Mouse (Mus musculus) G1E (cell line): ENCODE results near the gene Pde6d. TPM values are rescaled to one million over a fixed set of nuclear protein-coding genes. Genes with fewer than 3 reads are reported as not detected.

Experiments
- ATAC-seq: 2 replicates; pipeline ENCODE4 v1.8.0; 2016; ENCODE audit warnings: mild to moderate bottlenecking; ENCODE audit not compliant: insufficient number of reproducible peaks, poor library complexity, low FRiP score, severe bottlenecking; ENCODE audit errors: extremely low read depth
- DNase-seq: peaks from one replicate; pipeline ENCODE4 v3.0.0; 2012; ENCODE audit warnings: low spot score
- H3K27me3 ChIP-seq: 2 replicates; pipeline ENCODE4 v1.6.1; 2012; ENCODE audit warnings: mild to moderate bottlenecking, low read length, inconsistent platforms; ENCODE audit not compliant: insufficient read depth
- H3K36me3 ChIP-seq: replicated peaks from 2 replicates; pipeline ENCODE3; 2012; ENCODE audit warnings: mild to moderate bottlenecking, inconsistent platforms
- H3K4me1 ChIP-seq: 2 replicates; pipeline ENCODE4 v1.6.1; 2012; ENCODE audit warnings: low read depth, low read length, inconsistent platforms, mixed read lengths; ENCODE audit not compliant: insufficient read depth
- H3K4me3 ChIP-seq: 2 replicates; pipeline ENCODE4 v1.5.1; 2012; ENCODE audit warnings: low read depth, mild to moderate bottlenecking, inconsistent platforms, low read length, moderate library complexity, mixed read lengths
- H3K9me3 ChIP-seq: replicated peaks from 2 replicates; pipeline ENCODE4 v1.6.1; 2012; ENCODE audit warnings: inconsistent platforms
- CTCF ChIP-seq: IDR thresholded peaks from 2 replicates; pipeline ENCODE4 v1.5.1; 2012; ENCODE audit warnings: low read depth, low read length, inconsistent platforms, mixed read lengths
- GATA1 ChIP-seq: IDR thresholded peaks from 2 replicates; pipeline ENCODE4 v1.6.1; 2012; ENCODE audit warnings: borderline replicate concordance, low read length, inconsistent platforms, mixed read lengths
- GATA2 ChIP-seq: IDR thresholded peaks from 2 replicates; pipeline ENCODE4 v1.6.1; 2012; ENCODE audit warnings: low read depth, low read length, inconsistent platforms, borderline replicate concordance
- POLR2AphosphoS5 ChIP-seq: IDR thresholded peaks from 2 replicates; pipeline ENCODE4 v1.6.1; 2012; ENCODE audit warnings: low read depth, low read length, inconsistent platforms; ENCODE audit not compliant: insufficient replicate concordance
- TAL1 ChIP-seq: conservative IDR thresholded peaks from 2 replicates; pipeline ENCODE4 v1.6.1; 2012; ENCODE audit warnings: low read depth, low read length, inconsistent platforms, mixed read lengths
- polyA plus RNA-seq: library from polyadenylated mRNA; stranded (reverse); fragments of >175 nt; gene quantifications from 2 replicates; pipeline ENCODE4 v1.2.3, GENCODE M21; 2012
- total RNA-seq, 2 experiments: library from RNA; stranded (forward) in 1 of 2; stranded (reverse) in 1 of 2; fragments of 200-1000 nt in 1 of 2; fragments of >200 nt in 1 of 2; fragmentation: Nextera tagmentation in 1 of 2; gene quantifications; 2 replicates each; pipeline ENCODE4 v1.2.3; 2014 to 2017

Gene Pde6d
- total and polyA plus RNA-seq, 3 experiments = 21.8 to 82.7 (median 72.3) TPM

GRCm38 (mm10) chr1:86528571-86529180 is 53.8 kb downstream of the Pde6d start:
- Histone ChIP-seq H3K4me3 (peak overlapping the region; percentile 90), H3K9me3 (peaks cover 5% of the 10 kb centered on the region), H3K27me3 (no peaks in the 10 kb centered on the region), H3K4me1 (peaks cover 61% of the 10 kb centered on the region), H3K36me3 (peaks cover 54% of the 10 kb centered on the region)
- DNase-seq (no peak), ATAC-seq (no peak)
- TF ChIP-seq TAL1 (no peak), POLR2AphosphoS5 (peak; percentile 92)

DNA sequence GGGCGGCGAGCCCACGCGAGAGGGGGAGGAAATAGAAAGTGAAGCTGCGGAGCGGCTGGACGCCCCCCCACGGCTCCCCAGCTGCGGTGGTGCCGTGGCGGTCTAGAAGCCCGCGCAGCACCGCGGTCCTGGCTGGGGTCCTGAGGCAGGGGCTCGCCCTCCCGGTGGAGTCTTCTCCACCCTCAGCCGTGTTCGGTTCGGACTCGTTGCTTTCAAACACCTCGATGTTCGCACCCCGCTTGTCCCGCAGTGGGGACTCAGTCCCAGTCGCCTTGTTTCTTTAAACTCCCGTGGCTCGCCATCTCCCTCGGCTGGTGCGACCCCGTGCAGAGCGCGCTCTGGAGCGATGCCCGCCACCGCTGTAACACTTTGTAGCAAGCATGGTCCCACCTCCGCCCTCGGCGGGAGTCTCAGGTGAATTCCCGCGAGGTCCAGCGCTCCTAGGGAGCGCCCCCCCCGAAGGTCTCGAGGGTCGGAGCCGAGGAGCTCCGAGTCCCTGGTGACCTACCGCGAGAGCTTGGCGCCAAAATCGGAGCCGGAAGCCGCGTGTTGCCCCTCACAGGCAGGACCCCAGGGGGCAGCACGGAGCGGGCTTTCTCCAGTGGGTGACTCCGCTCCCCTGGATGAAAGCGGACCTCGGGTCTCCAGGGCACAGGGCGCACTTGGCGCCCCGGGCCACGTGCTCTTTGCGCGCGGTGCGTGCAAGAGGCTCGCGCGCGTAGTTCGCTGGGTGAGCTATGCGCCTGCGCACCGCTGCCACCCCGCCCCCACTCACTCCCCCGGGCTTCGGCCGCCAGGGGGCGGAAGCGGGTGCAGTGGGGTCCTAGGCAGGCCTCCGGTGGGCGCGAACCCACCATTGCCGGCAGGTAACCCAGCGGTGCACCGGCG is 54.6 kb downstream of the Pde6d start:
- H3K4me3 ChIP-seq = peak overlapping the region; percentile 90
- ATAC-seq (peak; percentile 2; the same call in 1 of the 2 replicates), DNase-seq (peak; percentile 96)
- H3K4me1 ChIP-seq = peaks cover 67% of the 10 kb centered on the region
- H3K9me3 ChIP-seq = no peaks in the 10 kb centered on the region
- no peak for TF ChIP-seq GATA1
- peak; percentile 66 for TF ChIP-seq CTCF
- TF ChIP-seq TAL1 = no peak
- peak; percentile 96 for TF ChIP-seq POLR2AphosphoS5
- H3K36me3 ChIP-seq = peaks cover 47% of the 10 kb centered on the region
- no peaks in the 10 kb centered on the region for H3K27me3 ChIP-seq

GRCm38 (mm10) chr1:86526789-86527598 is 55.4 kb downstream of the Pde6d start:
- no peak for ATAC-seq
- peak overlapping the region; percentile 90 for H3K4me3 ChIP-seq
- H3K9me3 ChIP-seq = no peaks in the 10 kb centered on the region
- H3K36me3 ChIP-seq = peaks cover 42% of the 10 kb centered on the region
- TF ChIP-seq POLR2AphosphoS5 (peak; percentile 93; the same call in 1 of the 2 replicates), GATA1 (no peak)
- no peak for DNase-seq
- H3K27me3 ChIP-seq = peaks cover 6% of the 10 kb centered on the region; the same call in 1 of the 2 replicates
- peaks cover 67% of the 10 kb centered on the region for H3K4me1 ChIP-seq

- Histone ChIP-seq H3K4me3 (peak within 1 kb of the TSS; percentile 90), H3K36me3 (peaks cover 35% of the 10 kb centered on the region), H3K27me3 (peaks cover 10% of the 10 kb centered on the region; the same call in 1 of the 2 replicates), H3K9me3 (no peaks in the 10 kb centered on the region), H3K4me1 (peaks cover 62% of the 10 kb centered on the region)
- ATAC-seq (peak; percentile 79), DNase-seq (peak; percentile 100)
- TF ChIP-seq POLR2AphosphoS5 (no peak; the same call in 1 of the 2 replicates), GATA2 (no peak), TAL1 (no peak), GATA1 (no peak), CTCF (no peak)
These were observed 56.2 kb downstream of the Pde6d start, which contains the start of gene Ptma for GRCm38 (mm10) chr1:86526116-86526788. Ptma (plus strand) TSS chr1:86526726.

GRCm38 (mm10) chr1:86525499-86526115 is 56.8 kb downstream of the Pde6d start:
- Histone ChIP-seq H3K4me3 (peak overlapping the region; percentile 90), H3K9me3 (no peaks in the 10 kb centered on the region), H3K4me1 (peaks cover 56% of the 10 kb centered on the region), H3K36me3 (peaks cover 28% of the 10 kb centered on the region), H3K27me3 (peaks cover 10% of the 10 kb centered on the region; the same call in 1 of the 2 replicates)
- no peak for TF ChIP-seq TAL1
- no peak for TF ChIP-seq GATA2
- TF ChIP-seq POLR2AphosphoS5 = peak; percentile 86; the same call in 1 of the 2 replicates
- ATAC-seq (no peak), DNase-seq (no peak)
